Mouse (Mus musculus): ENCODE measurements around the gene Vgll4.
A peak's percentile ranks its signal among the peaks of the same experiment; 100 is the strongest.

Gene Vgll4

DNA sequence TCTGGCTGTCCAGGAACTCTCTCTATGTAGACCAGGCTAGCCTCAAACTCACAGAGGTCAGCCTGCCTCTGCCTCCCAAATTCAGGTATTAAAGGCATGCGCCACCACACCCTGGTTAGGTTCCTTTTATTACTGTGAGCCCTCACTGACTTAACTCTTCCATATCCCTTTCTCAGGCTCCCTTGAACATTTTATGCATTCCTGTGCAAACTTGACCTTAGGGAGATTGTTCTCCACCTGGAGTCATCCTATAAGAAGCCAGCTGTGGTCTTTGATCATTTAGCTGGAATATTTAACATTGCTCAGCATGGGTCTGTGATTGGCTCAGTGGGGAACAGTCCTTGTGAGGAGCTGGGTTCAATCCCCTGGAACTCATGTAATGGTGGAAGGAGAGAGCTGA, 4.5 kb upstream of the Vgll4 start:
- no peak for DNase-seq (ENCODE audit: low spot score)

GRCm38 (mm10) chr6:114972988-114973387, 3.2 kb upstream of the Vgll4 start:
- DNase-seq (ENCODE audit: low spot score) = no peak

GRCm38 (mm10) chr6:114970895-114971294, 1.1 kb upstream of the Vgll4 start:
- peak; percentile 39 for DNase-seq (ENCODE audit: low spot score)

GRCm38 (mm10) chr6:114970386-114970785, 592 bp upstream of the Vgll4 start:
- DNase-seq (ENCODE audit: low spot score) = peak; percentile 40

DNA sequence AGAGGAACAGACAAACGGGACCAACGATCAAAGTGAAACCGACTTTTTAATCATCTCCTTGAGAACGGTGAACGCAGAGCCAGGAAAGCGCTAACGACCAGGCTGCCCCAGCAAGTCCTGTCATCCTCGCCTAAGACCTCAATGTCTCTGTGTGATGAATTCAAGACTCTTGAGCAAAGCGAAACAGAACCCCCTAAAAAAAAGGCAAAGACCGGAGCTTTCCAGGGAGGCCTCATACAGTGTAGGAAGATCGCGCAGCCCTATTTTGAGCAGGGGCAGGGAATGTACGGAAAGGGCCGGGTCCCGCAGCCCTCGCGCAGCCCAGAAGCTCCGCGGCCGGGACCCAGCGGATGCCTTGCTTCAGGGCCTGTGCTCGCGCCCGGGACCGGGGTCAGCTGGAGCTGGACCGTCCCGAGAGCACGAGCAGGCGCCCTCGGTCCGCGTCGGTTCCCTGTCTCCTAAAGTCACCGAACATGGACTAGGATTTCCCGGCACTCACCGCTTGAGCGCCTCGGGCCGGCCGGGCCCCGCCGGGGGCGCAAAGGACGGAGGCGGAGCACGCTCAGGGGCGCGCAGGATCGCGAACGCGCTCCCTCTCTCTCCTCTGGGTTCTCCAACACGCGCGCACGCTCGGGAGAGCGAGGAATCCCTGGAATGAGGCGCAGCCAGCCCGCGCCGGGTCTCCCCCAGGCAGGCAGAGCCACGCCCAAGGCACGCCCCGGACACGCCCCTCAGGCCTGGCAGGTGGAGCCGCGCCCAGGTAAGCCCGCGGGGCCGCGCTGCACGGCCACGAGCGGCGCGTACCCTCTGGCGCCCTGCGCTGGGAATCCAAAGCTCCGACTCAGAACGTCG, 1.2 kb downstream of the Vgll4 start:
- DNase-seq (ENCODE audit: low spot score) = peak; percentile 86

GRCm38 (mm10) chr6:114967623-114968022, 2.2 kb downstream of the Vgll4 start:
- no peak for DNase-seq (ENCODE audit: low spot score)

DNA sequence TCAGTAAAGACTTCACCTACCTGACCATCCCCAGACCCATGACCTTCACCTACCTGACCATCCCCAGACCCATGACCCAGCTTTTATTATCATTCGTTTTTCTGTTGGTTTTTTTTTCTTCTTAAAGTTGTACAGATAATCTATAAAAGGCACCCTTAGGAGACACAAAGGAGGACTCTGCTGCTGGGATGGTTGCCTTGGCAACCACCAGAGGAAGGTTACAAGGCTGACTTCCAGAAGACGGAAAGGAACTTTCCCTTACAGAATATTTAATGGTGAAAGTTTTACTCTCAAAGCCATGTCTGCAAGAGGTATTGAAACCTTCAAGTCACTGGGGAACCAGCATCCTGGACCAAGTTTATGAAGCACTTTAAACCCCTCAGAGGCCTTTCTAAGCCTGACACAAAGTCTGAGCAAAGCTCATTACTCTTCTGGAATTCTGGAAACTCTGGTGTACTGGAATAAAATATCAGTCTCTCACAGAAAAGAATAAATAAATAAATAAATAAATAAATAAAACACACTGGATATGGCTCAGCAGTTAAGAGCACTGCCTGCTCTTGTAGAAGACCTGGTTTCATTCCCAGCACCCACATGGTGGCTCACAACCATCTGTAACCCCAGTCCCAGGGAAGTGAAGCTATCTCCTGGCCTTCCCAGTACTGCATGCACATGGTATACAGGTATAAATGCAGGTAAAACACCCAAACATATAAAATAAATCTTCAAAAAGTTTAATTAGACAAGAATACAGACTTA, 3.2 kb downstream of the Vgll4 start:
- DNase-seq (ENCODE audit: low spot score) = no peak

DNA sequence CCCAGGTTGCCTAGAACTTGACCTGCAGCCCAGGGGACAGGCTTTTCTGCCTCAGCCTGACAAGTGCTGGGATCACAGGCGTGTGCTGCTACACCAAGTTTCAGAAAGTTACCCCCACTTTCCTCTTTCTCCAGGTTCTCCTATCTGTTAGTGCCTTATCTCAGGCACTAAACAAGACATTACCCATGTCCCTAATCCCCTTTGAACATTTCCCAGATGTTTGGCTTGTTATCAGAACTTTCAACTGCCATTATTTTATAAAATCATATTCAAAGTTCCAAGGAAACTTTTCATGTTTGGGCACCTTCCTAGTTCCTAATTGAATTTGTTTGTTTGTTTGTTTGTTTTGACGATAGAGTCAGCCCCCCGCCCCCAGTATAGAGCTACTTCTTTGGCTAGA, 4.0 kb downstream of the Vgll4 start:
- no peak for DNase-seq (ENCODE audit: low spot score)

GRCm38 (mm10) chr6:114965396-114965795, 4.4 kb downstream of the Vgll4 start:
- DNase-seq (ENCODE audit: low spot score) = no peak

GRCm38 (mm10) chr6:114964235-114964634, 5.6 kb downstream of the Vgll4 start:
- DNase-seq (ENCODE audit: low spot score) = no peak

GRCm38 (mm10) chr6:114963636-114964035, 6.2 kb downstream of the Vgll4 start:
- no peak for DNase-seq (ENCODE audit: low spot score)

DNA sequence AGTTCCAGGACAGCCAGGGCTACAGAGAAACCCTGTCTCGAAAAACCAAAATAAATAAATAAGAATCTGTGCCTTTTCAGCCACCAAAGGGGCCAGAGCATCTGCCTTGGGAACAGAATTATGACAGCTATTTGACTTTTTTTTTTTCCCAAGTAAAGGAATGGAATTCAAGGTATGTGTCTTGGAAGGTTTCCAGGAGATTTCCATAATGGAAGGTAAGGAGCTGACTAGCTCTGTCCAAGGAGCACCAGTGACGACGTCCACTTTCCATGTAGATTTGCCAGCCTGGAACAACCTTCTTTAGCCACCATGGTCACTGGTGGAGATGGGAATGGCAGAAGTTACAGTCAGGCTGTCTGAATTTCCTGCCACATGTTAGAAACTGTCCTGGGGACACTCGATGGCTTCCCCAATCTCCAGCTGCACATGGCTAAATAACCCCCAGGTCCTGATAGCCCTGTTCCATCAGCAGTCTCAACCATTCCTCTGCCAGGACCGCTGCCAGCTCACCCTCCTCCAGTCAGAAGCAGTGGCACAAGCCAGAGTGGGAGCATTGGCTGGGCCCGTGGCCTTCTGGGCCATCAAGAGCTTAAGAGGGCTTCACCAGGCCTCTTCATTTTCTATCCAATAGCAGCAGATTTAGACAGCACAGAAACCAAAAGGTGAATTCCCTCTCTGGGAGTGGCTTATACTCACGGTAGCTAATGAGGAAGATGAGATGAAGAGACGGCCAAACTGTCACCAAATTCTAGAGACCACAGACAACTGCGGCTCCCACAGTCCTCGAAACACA, 8.3 kb downstream of the Vgll4 start:
- no peak for DNase-seq (ENCODE audit: low spot score)

DNA sequence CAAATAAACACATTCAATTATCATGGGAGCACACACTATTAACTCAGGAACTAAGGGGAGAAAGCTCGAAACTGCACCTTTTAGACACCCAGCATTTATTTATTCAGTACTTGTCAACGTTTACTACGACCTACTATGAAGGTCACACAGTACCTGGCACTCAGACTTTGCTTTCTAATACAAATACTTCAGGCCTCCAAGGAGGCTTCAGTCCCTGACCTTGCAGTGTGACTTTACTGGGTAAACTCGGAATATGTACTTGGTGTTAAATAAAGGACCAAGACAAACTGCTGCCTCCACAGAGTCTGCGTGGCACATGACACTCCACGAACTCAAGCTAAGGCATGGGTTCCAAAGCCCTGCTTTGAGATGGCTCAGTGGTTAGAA, 10.8 kb downstream of the Vgll4 start:
- DNase-seq (ENCODE audit: low spot score) = no peak

GRCm38 (mm10) chr6:114958249-114959011, 11.4 kb downstream of the Vgll4 start:
- no peak for DNase-seq (ENCODE audit: low spot score)

GRCm38 (mm10) chr6:114957756-114958155, 12.0 kb downstream of the Vgll4 start:
- DNase-seq (ENCODE audit: low spot score) = no peak

DNA sequence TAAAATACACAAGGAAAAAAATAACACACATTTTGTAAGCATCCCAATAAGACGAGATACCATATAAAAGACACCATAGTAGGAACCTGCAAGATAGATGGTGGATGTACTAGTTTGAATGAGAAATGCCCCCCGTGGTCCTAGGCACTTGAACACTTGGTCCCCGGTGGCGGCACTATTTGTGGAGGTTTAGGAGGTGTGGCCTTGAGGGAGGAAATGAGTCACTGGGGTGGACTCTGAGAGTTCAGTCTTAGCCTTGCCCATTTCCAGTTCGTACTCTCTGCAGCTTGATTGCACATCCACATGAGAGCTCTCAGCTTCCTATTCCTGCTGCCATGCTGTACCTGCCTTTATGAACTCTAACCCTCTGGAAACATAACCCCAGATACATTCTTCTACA, 15.3 kb downstream of the Vgll4 start:
- no peak for DNase-seq (ENCODE audit: low spot score)

GRCm38 (mm10) chr6:114953601-114954000, 16.2 kb downstream of the Vgll4 start:
- DNase-seq (ENCODE audit: low spot score) = no peak

GRCm38 (mm10) chr6:114952356-114952755, 17.4 kb downstream of the Vgll4 start:
- DNase-seq (ENCODE audit: low spot score) = peak; percentile 70

GRCm38 (mm10) chr6:114944456-114945438, 25.0 kb downstream of the Vgll4 start:
- no peak for DNase-seq (ENCODE audit: low spot score)

DNA sequence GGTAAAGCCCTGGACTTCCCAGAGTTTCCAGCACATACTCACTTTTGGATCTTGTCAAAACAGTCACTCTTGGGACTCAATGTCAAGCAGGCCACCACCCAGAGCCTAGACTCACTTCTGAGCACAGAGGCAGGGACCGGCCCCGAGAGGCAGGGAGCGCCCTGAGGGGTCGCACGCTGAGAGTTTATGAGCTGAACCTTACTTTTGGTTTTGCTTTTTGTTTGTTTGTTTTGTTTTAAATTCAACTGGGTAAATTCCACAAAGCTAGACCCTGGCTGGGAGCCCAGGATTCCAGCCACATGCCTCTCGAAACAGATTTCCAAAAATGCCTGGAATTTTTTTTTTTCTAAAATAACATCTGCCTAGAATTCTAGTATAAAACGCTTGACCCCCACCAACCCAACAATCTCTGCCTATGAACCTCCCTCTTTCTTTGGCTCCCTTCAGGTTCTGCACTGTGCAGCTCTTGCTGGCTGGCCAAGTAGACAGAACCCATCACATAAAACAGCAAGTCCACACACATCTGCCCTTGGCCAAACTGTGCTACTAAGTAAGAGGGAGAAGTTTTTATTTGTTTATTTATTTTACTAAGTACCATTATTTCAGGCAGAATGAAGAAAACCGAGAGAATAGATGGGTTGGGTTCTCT, 28.5 kb downstream of the Vgll4 start:
- no peak for DNase-seq (ENCODE audit: low spot score)
